Mouse (Mus musculus): ENCODE measurements at regions not wholly inside any gene's neighbourhood (a gene's known extent, or its start where the extent isn't known, plus 50 kb on each side); places are given as distances from the start of the nearest gene placed in this dataset.

DNA sequence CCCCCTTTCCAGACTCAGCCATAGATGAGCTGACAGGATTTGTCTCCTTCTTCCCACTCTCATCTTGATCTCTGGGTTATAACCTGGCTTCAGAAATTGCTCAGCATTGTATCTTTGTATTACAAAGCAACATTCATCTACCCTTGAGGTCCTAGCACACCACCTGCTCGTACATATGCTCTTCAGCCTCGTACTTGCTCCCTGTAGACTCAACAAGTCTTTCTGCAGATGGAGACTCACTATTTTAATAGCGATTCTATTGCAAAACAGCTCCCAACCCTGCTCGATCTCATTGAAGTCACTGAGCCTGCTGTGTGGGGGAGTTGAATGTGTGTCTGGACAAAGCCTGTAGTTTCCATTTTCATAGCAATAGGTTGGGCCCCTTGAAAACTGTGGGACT lies 535.2 kb upstream of the Auts2 start:
- no peak overlapping the region for H3K27ac ChIP-seq
- no peak overlapping the region for H3K9ac ChIP-seq
- no peaks in the 10 kb centered on the region for H3K9me3 ChIP-seq
- 64% methylated on average over 4 of the region's 4 CpGs for WGBS
- no peaks in the 10 kb centered on the region for H3K27me3 ChIP-seq (replicated peaks)
- H3K4me3 ChIP-seq (replicated peaks), result no peak overlapping the region
- no peaks in the 10 kb centered on the region for H3K4me1 ChIP-seq
- no peaks in the 10 kb centered on the region for H3K36me3 ChIP-seq
- ATAC-seq (ENCODE audit: insufficient read depth, low FRiP score, low read depth), result no peak
- H3K4me2 ChIP-seq, result no peak overlapping the region

GRCm38 (mm10) chr5:133073317-133073716 lies 530.2 kb upstream of the Auts2 start:
- H3K9me3 ChIP-seq, result no peaks in the 10 kb centered on the region
- 23% methylated on average over 2 of the region's 2 CpGs for WGBS

DNA sequence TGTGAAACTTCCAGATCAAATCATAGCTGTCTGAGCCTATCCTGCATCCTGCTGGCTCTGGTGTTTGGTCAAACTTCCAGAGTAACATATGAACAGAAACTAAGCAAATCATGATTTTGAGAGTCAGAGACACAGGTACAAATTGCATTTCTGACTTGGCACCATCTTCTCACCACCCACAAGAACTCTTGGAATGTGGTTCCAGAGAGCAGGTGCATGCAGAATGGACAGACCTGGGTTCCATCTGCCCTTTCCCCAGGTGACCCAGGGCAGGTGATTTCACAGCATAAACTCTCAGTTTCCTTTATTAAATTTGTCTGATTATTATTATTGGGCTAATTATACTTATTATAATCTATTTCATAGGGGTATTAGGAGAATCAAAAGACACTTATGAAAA lies 527.0 kb upstream of the Auts2 start:
- no peak overlapping the region for H3K4me2 ChIP-seq
- no peaks in the 10 kb centered on the region for H3K9me3 ChIP-seq
- H3K36me3 ChIP-seq, result no peaks in the 10 kb centered on the region
- no peak overlapping the region for H3K4me3 ChIP-seq (replicated peaks)
- H3K27me3 ChIP-seq (replicated peaks), result no peaks in the 10 kb centered on the region
- H3K9ac ChIP-seq, result no peak overlapping the region
- no peaks in the 10 kb centered on the region for H3K4me1 ChIP-seq
- no peak for ATAC-seq (ENCODE audit: insufficient read depth, low FRiP score, low read depth)
- H3K27ac ChIP-seq, result no peak overlapping the region

More at GRCm38 (mm10) chr5:133073317-133073716, 530.2 kb upstream of the Auts2 start:
- Histone ChIP-seq H3K27ac (peak overlapping the region; percentile 31; the same call in 1 of the 2 replicates), H3K36me3 (no peaks in the 10 kb centered on the region), H3K4me2 (no peak overlapping the region), H3K9ac (no peak overlapping the region), H3K4me1 (no peaks in the 10 kb centered on the region), H3K4me3 (replicated peaks) (no peak overlapping the region), H3K27me3 (replicated peaks) (no peaks in the 10 kb centered on the region)
- ATAC-seq (ENCODE audit: insufficient read depth, low FRiP score, low read depth), result peak; percentile 91

GRCm38 (mm10) chr5:133062481-133062880 lies 519.3 kb upstream of the Auts2 start:
- WGBS, result 79% methylated on average over 3 of the region's 3 CpGs
- Histone ChIP-seq H3K4me3 (replicated peaks) (no peak overlapping the region), H3K9ac (no peak overlapping the region), H3K27ac (no peak overlapping the region), H3K4me1 (no peaks in the 10 kb centered on the region), H3K4me2 (no peak overlapping the region), H3K9me3 (no peaks in the 10 kb centered on the region), H3K27me3 (replicated peaks) (no peaks in the 10 kb centered on the region), H3K36me3 (no peaks in the 10 kb centered on the region)
- ATAC-seq (ENCODE audit: insufficient read depth, low FRiP score, low read depth), result no peak

- no peak for ATAC-seq (ENCODE audit: insufficient read depth, low FRiP score, low read depth)
- 93% methylated on average over 4 of the region's 4 CpGs for WGBS
Observed at GRCm38 (mm10) chr5:133047456-133047855, 504.3 kb upstream of the Auts2 start.

GRCm38 (mm10) chr5:133045637-133046036 lies 502.5 kb upstream of the Auts2 start:
- Histone ChIP-seq H3K27ac (no peak overlapping the region), H3K9ac (no peak overlapping the region), H3K4me3 (replicated peaks) (no peak overlapping the region), H3K4me1 (no peaks in the 10 kb centered on the region), H3K27me3 (replicated peaks) (no peaks in the 10 kb centered on the region), H3K9me3 (no peaks in the 10 kb centered on the region), H3K36me3 (no peaks in the 10 kb centered on the region), H3K4me2 (no peak overlapping the region)
- WGBS, result 69% methylated on average over 9 of the region's 9 CpGs
- ATAC-seq (ENCODE audit: insufficient read depth, low FRiP score, low read depth), result no peak

More at GRCm38 (mm10) chr5:133047456-133047855, 504.3 kb upstream of the Auts2 start:
- no peak overlapping the region for H3K9ac ChIP-seq
- no peaks in the 10 kb centered on the region for H3K4me1 ChIP-seq
- no peak overlapping the region for H3K4me2 ChIP-seq
- H3K27me3 ChIP-seq (replicated peaks), result no peaks in the 10 kb centered on the region
- H3K9me3 ChIP-seq, result no peaks in the 10 kb centered on the region
- H3K27ac ChIP-seq, result no peak overlapping the region
- no peaks in the 10 kb centered on the region for H3K36me3 ChIP-seq
- no peak overlapping the region for H3K4me3 ChIP-seq (replicated peaks)

GRCm38 (mm10) chr5:133027590-133027989 lies 484.4 kb upstream of the Auts2 start:
- H3K9ac ChIP-seq, result no peak overlapping the region
- WGBS, result 87% methylated on average over 4 of the region's 4 CpGs
- H3K36me3 ChIP-seq, result no peaks in the 10 kb centered on the region
- H3K27me3 ChIP-seq (replicated peaks), result no peaks in the 10 kb centered on the region
- no peaks in the 10 kb centered on the region for H3K4me1 ChIP-seq
- no peaks in the 10 kb centered on the region for H3K9me3 ChIP-seq
- H3K4me2 ChIP-seq, result no peak overlapping the region
- H3K27ac ChIP-seq, result no peak overlapping the region
- no peak for ATAC-seq (ENCODE audit: insufficient read depth, low FRiP score, low read depth)
- H3K4me3 ChIP-seq (replicated peaks), result no peak overlapping the region

DNA sequence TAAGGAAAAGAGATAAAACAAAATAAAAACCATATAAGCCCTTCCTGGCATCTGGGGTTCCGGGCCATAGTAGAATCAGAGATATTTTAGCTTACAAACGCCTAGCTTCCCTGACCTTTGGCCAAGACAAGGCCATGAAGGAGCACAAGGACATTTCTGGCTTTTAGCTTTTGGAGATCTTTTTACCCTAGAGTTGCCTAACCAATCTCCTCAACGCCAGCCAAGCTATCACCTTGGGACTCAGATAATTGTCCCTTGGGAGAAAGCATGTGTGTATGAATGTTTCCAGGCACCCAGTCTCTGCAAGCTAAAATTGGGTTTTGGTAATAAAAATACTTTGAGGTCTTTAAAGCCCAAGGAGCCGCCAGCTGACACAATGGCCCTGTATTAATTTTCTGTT lies 482.0 kb upstream of the Auts2 start:
- Histone ChIP-seq H3K27ac (no peak overlapping the region), H3K4me3 (replicated peaks) (no peak overlapping the region), H3K36me3 (no peaks in the 10 kb centered on the region), H3K9ac (no peak overlapping the region), H3K9me3 (no peaks in the 10 kb centered on the region), H3K4me1 (no peaks in the 10 kb centered on the region), H3K4me2 (no peak overlapping the region), H3K27me3 (replicated peaks) (no peaks in the 10 kb centered on the region)
- no peak for ATAC-seq (ENCODE audit: insufficient read depth, low FRiP score, low read depth)
- WGBS, result 82% methylated on average over 4 of the region's 4 CpGs

GRCm38 (mm10) chr5:133020821-133021220 lies 477.7 kb upstream of the Auts2 start:
- no peak overlapping the region for H3K4me3 ChIP-seq (replicated peaks)
- H3K9me3 ChIP-seq, result no peaks in the 10 kb centered on the region
- no peaks in the 10 kb centered on the region for H3K36me3 ChIP-seq
- H3K27me3 ChIP-seq (replicated peaks), result no peaks in the 10 kb centered on the region
- H3K4me2 ChIP-seq, result no peak overlapping the region
- no peaks in the 10 kb centered on the region for H3K4me1 ChIP-seq
- H3K27ac ChIP-seq, result no peak overlapping the region
- no peak overlapping the region for H3K9ac ChIP-seq
- no peak for ATAC-seq (ENCODE audit: insufficient read depth, low FRiP score, low read depth)

DNA sequence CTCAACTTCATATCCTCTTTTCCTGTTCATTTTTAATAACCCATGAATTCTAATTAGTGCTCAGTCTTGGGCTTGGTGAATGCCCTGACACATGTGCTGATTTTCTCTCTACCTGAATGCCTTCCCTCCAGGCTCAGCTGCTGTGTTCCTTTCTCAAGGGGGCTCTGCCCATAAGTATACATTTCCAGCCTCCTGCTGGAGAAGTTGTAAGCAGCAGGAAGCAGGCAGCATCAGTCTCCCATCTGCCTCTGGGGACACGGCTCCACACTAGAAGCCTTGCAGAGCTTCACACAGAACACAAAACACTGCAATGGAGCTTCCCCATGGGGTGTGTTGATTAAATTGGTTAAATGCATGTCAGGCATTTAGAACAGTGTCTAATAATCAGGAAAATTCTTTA lies 477.0 kb upstream of the Auts2 start:
- 39% methylated on average over 1 of the region's 1 CpGs for WGBS
- no peaks in the 10 kb centered on the region for H3K9me3 ChIP-seq
- no peaks in the 10 kb centered on the region for H3K27me3 ChIP-seq (replicated peaks)
- ATAC-seq (ENCODE audit: insufficient read depth, low FRiP score, low read depth), result no peak
- H3K27ac ChIP-seq, result no peak overlapping the region
- H3K9ac ChIP-seq, result no peak overlapping the region
- H3K4me1 ChIP-seq, result no peaks in the 10 kb centered on the region
- H3K36me3 ChIP-seq, result no peaks in the 10 kb centered on the region
- H3K4me3 ChIP-seq (replicated peaks), result no peak overlapping the region
- H3K4me2 ChIP-seq, result no peak overlapping the region

GRCm38 (mm10) chr5:133010624-133011575 lies 467.8 kb upstream of the Auts2 start:
- no peak overlapping the region for H3K27ac ChIP-seq
- 83% methylated on average over 14 of the region's 14 CpGs for WGBS
- no peak overlapping the region for H3K4me3 ChIP-seq (replicated peaks)
- H3K9me3 ChIP-seq, result no peaks in the 10 kb centered on the region
- ATAC-seq (ENCODE audit: insufficient read depth, low FRiP score, low read depth), result no peak
- H3K4me1 ChIP-seq, result no peaks in the 10 kb centered on the region
- no peaks in the 10 kb centered on the region for H3K36me3 ChIP-seq
- no peaks in the 10 kb centered on the region for H3K27me3 ChIP-seq (replicated peaks)
- no peak overlapping the region for H3K4me2 ChIP-seq
- H3K9ac ChIP-seq, result no peak overlapping the region

DNA sequence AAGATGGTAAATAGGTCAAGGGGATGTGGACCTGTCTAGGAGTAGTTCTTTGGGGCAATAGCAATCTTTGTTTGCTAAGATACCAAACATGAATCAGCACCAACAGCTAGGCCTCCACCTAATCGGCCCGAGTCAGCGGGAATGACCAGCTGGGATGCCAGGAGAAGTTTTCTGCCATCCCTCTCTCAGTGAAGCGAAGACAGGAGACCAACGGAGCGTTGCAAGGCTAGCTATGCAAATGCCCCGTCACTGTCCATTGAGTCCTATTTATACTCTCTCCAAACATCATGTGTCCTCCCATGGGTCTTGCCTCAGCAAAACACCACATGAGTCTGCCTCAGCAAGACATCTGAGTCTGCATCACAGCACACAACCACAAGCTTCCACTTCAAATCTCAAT lies 439.7 kb upstream of the Auts2 start:
- Histone ChIP-seq H3K36me3 (no peaks in the 10 kb centered on the region), H3K9ac (no peak overlapping the region), H3K4me1 (no peaks in the 10 kb centered on the region), H3K4me3 (replicated peaks) (no peak overlapping the region), H3K4me2 (no peak overlapping the region), H3K27me3 (replicated peaks) (no peaks in the 10 kb centered on the region), H3K27ac (no peak overlapping the region), H3K9me3 (no peaks in the 10 kb centered on the region)
- WGBS, result 96% methylated on average over 7 of the region's 7 CpGs
- ATAC-seq (ENCODE audit: insufficient read depth, low FRiP score, low read depth), result no peak

All from stomach, embryonic 15.5 days (tissue).